Mouse (Mus musculus): ENCODE results near the gene Rpl7a. TPM values are rescaled to one million over a fixed set of nuclear protein-coding genes. Genes with fewer than 3 reads are reported as not detected.

Rpl7a gene
- polyA plus RNA-seq, 1 experiment: not detected

GRCm38 (mm10) chr2:26901834-26902400, 8.6 kb upstream of the Rpl7a start:
- H3K4me3 ChIP-seq (ENCODE audit: insufficient read depth, low read depth, low read length): peak overlapping the region; percentile 90
- H3K4me1 ChIP-seq (ENCODE audit: control insufficient read depth, insufficient read depth, low read length): peaks cover 3% of the 10 kb centered on the region
- TF ChIP-seq POLR2A (IDR thresholded peaks at IDR 0.05; ENCODE audit: insufficient read depth, low read depth, low read length) (no peak), CTCF (IDR thresholded peaks at IDR 0.05; ENCODE audit: insufficient read depth, low read depth, low read length) (no peak)
- H3K27ac ChIP-seq (ENCODE audit: insufficient read depth, low read depth, low read length): no peak overlapping the region
- WGBS: 10% methylated on average over 7 of the region's 7 CpGs

- TF ChIP-seq POLR2A (IDR thresholded peaks at IDR 0.05; ENCODE audit: insufficient read depth, low read depth, low read length) (peak; percentile 38; the same call in 1 of the 2 replicates), CTCF (IDR thresholded peaks at IDR 0.05; ENCODE audit: insufficient read depth, low read depth, low read length) (no peak)
- Histone ChIP-seq H3K27ac (ENCODE audit: insufficient read depth, low read depth, low read length) (peak within 1 kb of the TSS; percentile 82), H3K4me3 (ENCODE audit: insufficient read depth, low read depth, low read length) (peak within 1 kb of the TSS; percentile 90), H3K4me1 (ENCODE audit: control insufficient read depth, insufficient read depth, low read length) (peaks cover 4% of the 10 kb centered on the region)
- under 1% methylated on average over 41 of the region's 41 CpGs for WGBS
These were observed 7.9 kb upstream of the Rpl7a start, which contains the start of gene Surf6 for GRCm38 (mm10) chr2:26902467-26903220. TSS of gene Surf6 (minus strand) at chr2:26902879.

GRCm38 (mm10) chr2:26903311-26903710, 7.3 kb upstream of the Rpl7a start:
- WGBS: 5% methylated on average over 7 of the region's 7 CpGs
- H3K4me1 ChIP-seq (ENCODE audit: control insufficient read depth, insufficient read depth, low read length): peaks cover 7% of the 10 kb centered on the region
- peak overlapping the region; percentile 90 for H3K4me3 ChIP-seq (ENCODE audit: insufficient read depth, low read depth, low read length)
- peak overlapping the region; percentile 82 for H3K27ac ChIP-seq (ENCODE audit: insufficient read depth, low read depth, low read length)
- TF ChIP-seq POLR2A (IDR thresholded peaks at IDR 0.05; ENCODE audit: insufficient read depth, low read depth, low read length): no peak
- TF ChIP-seq CTCF (IDR thresholded peaks at IDR 0.05; ENCODE audit: insufficient read depth, low read depth, low read length): no peak

GRCm38 (mm10) chr2:26905936-26906335, 4.6 kb upstream of the Rpl7a start:
- TF ChIP-seq POLR2A (IDR thresholded peaks at IDR 0.05; ENCODE audit: insufficient read depth, low read depth, low read length) (no peak), CTCF (IDR thresholded peaks at IDR 0.05; ENCODE audit: insufficient read depth, low read depth, low read length) (no peak)
- H3K4me1 ChIP-seq (ENCODE audit: control insufficient read depth, insufficient read depth, low read length): peaks cover 15% of the 10 kb centered on the region
- 93% methylated on average over 2 of the region's 2 CpGs for WGBS

GRCm38 (mm10) chr2:26906431-26906830, 4.1 kb upstream of the Rpl7a start:
- TF ChIP-seq POLR2A (IDR thresholded peaks at IDR 0.05; ENCODE audit: insufficient read depth, low read depth, low read length) (no peak), CTCF (IDR thresholded peaks at IDR 0.05; ENCODE audit: insufficient read depth, low read depth, low read length) (no peak)
- Histone ChIP-seq H3K27ac (ENCODE audit: insufficient read depth, low read depth, low read length) (no peak overlapping the region), H3K4me3 (ENCODE audit: insufficient read depth, low read depth, low read length) (no peak overlapping the region), H3K4me1 (ENCODE audit: control insufficient read depth, insufficient read depth, low read length) (peaks cover 15% of the 10 kb centered on the region)
- 90% methylated on average over 3 of the region's 3 CpGs for WGBS

More at GRCm38 (mm10) chr2:26905936-26906335, 4.6 kb upstream of the Rpl7a start:
- H3K27ac ChIP-seq (ENCODE audit: insufficient read depth, low read depth, low read length): no peak overlapping the region
- H3K4me3 ChIP-seq (ENCODE audit: insufficient read depth, low read depth, low read length): no peak overlapping the region

- peaks cover 21% of the 10 kb centered on the region for H3K4me1 ChIP-seq (ENCODE audit: control insufficient read depth, insufficient read depth, low read length)
- TF ChIP-seq POLR2A (IDR thresholded peaks at IDR 0.05; ENCODE audit: insufficient read depth, low read depth, low read length): no peak
- TF ChIP-seq CTCF (IDR thresholded peaks at IDR 0.05; ENCODE audit: insufficient read depth, low read depth, low read length): peak; percentile 59
- H3K4me3 ChIP-seq (ENCODE audit: insufficient read depth, low read depth, low read length): no peak overlapping the region
- 35% methylated on average over 4 of the region's 4 CpGs for WGBS
- no peak overlapping the region for H3K27ac ChIP-seq (ENCODE audit: insufficient read depth, low read depth, low read length)
These were observed 3.5 kb upstream of the Rpl7a start for GRCm38 (mm10) chr2:26907109-26907508.

GRCm38 (mm10) chr2:26908710-26909386, 1.7 kb upstream of the Rpl7a start:
- Histone ChIP-seq H3K4me1 (ENCODE audit: control insufficient read depth, insufficient read depth, low read length) (peaks cover 21% of the 10 kb centered on the region), H3K4me3 (ENCODE audit: insufficient read depth, low read depth, low read length) (peak overlapping the region; percentile 17), H3K27ac (ENCODE audit: insufficient read depth, low read depth, low read length) (no peak overlapping the region)
- 71% methylated on average over 18 of the region's 18 CpGs for WGBS
- TF ChIP-seq POLR2A (IDR thresholded peaks at IDR 0.05; ENCODE audit: insufficient read depth, low read depth, low read length) (no peak), CTCF (IDR thresholded peaks at IDR 0.05; ENCODE audit: insufficient read depth, low read depth, low read length) (no peak)

GRCm38 (mm10) chr2:26909387-26909784, 1.2 kb upstream of the Rpl7a start:
- no peak overlapping the region for H3K4me3 ChIP-seq (ENCODE audit: insufficient read depth, low read depth, low read length)
- TF ChIP-seq POLR2A (IDR thresholded peaks at IDR 0.05; ENCODE audit: insufficient read depth, low read depth, low read length) (no peak), CTCF (IDR thresholded peaks at IDR 0.05; ENCODE audit: insufficient read depth, low read depth, low read length) (no peak)
- peaks cover 20% of the 10 kb centered on the region for H3K4me1 ChIP-seq (ENCODE audit: control insufficient read depth, insufficient read depth, low read length)
- no peak overlapping the region for H3K27ac ChIP-seq (ENCODE audit: insufficient read depth, low read depth, low read length)

All from olfactory bulb, adult 2 months (tissue).